In genomic region chr11:6658271-6658670, GRCm38 (mm10) we compare ENCODE assay signal across 8 mouse cellular contexts. TPM values are rescaled to one million over a fixed set of nuclear protein-coding genes. Genes with fewer than 3 reads are reported as not detected.
DNase-seq lines count a peak whose midpoint lies in the region; ATAC-seq and TF ChIP-seq lines count a peak whose summit lies in the region.

TSS of gene Ramp3 (plus strand) at chr11:6658521.

- peak within 1 kb of the TSS; percentile 74 for H3K4me2 ChIP-seq in embryonic facial prominence, embryonic 11.5 days (ENCODE audit: low read depth, low read length)
- peak within 1 kb of the TSS; percentile 80 for H3K4me2 ChIP-seq in hindbrain, embryonic 15.5 days
- H3K4me2 ChIP-seq in liver, embryonic 11.5 days, result peak within 1 kb of the TSS; percentile 66

- no peak for TF ChIP-seq CTCF in olfactory bulb, adult 2 months (IDR thresholded peaks at IDR 0.05; ENCODE audit: insufficient read depth, low read depth, low read length)

- no peaks in the 10 kb centered on the region for H3K9me3 ChIP-seq in embryonic facial prominence, embryonic 11.5 days (replicated peaks; ENCODE audit: control insufficient read depth, low read length)
- no peaks in the 10 kb centered on the region for H3K9me3 ChIP-seq in hindbrain, embryonic 15.5 days
- no peaks in the 10 kb centered on the region for H3K9me3 ChIP-seq in liver, embryonic 11.5 days (ENCODE audit: control insufficient read depth, low read length)

- no peak for TF ChIP-seq POLR2A in olfactory bulb, adult 2 months (IDR thresholded peaks at IDR 0.05; ENCODE audit: insufficient read depth, low read depth, low read length)

- peak within 1 kb of the TSS; percentile 14; the same call in 1 of the 2 replicates for H3K9ac ChIP-seq in embryonic facial prominence, embryonic 11.5 days (replicated peaks; ENCODE audit: low read length)
- peak within 1 kb of the TSS; percentile 44 for H3K9ac ChIP-seq in hindbrain, embryonic 15.5 days
- H3K9ac ChIP-seq in liver, embryonic 11.5 days (ENCODE audit: low read depth, low read length), result no peak within 1 kb of the TSS

- ATAC-seq in embryonic facial prominence, embryonic 11.5 days (replicated peaks; ENCODE audit: insufficient number of reproducible peaks, low FRiP score, low TSS enrichment, low read depth), result peak; percentile 48
- peak; percentile 82 for ATAC-seq in hindbrain, embryonic 15.5 days (ENCODE audit: low FRiP score, low read depth)
- peak; percentile 57; the same call in 1 of the 2 replicates for ATAC-seq in liver, embryonic 11.5 days (replicated peaks; ENCODE audit: low FRiP score)

- under 1% methylated on average over 18 of the region's 18 CpGs for WGBS in embryonic facial prominence, embryonic 11.5 days
- 1% methylated on average over 18 of the region's 18 CpGs for WGBS in hindbrain, embryonic 15.5 days
- WGBS in liver, embryonic 11.5 days, result under 1% methylated on average over 18 of the region's 18 CpGs
- WGBS in olfactory bulb, adult 2 months, result under 1% methylated on average over 18 of the region's 18 CpGs

- DNase-seq in kidney, adult 18-20 months, result peak; percentile 56
- DNase-seq in kidney, adult 11 months, result no peak
- DNase-seq in adrenal gland, postnatal 14 days, result peak; percentile 71
- DNase-seq in embryonic facial prominence, embryonic 11.5 days (ENCODE audit: low spot score), result peak; percentile 85
- peak; percentile 60 for DNase-seq in liver, embryonic 11.5 days (ENCODE audit: low spot score)
- no peak for DNase-seq in spleen, postnatal 14 days (ENCODE audit: low spot score in 2 of 2)

- no peak within 1 kb of the TSS for H3K27ac ChIP-seq in embryonic facial prominence, embryonic 11.5 days (replicated peaks; ENCODE audit: low read depth, low read length)
- H3K27ac ChIP-seq in hindbrain, embryonic 15.5 days (replicated peaks), result 0 out of 2 replicates have a peak within 1 kb of the TSS, but pooled peaks have one; percentile 27
- H3K27ac ChIP-seq in liver, embryonic 11.5 days (ENCODE audit: low read depth, low read length), result no peak within 1 kb of the TSS
- no peak within 1 kb of the TSS for H3K27ac ChIP-seq in olfactory bulb, adult 2 months (ENCODE audit: insufficient read depth, low read depth, low read length)

- H3K36me3 ChIP-seq in embryonic facial prominence, embryonic 11.5 days (replicated peaks; ENCODE audit: control insufficient read depth, insufficient read depth, low read depth, low read length), result no peaks in the 10 kb centered on the region
- H3K36me3 ChIP-seq in hindbrain, embryonic 15.5 days, result no peaks in the 10 kb centered on the region
- no peaks in the 10 kb centered on the region for H3K36me3 ChIP-seq in liver, embryonic 11.5 days (ENCODE audit: control insufficient read depth, insufficient read depth, low read length)

- no peaks in the 10 kb centered on the region; the same call in 1 of the 2 replicates for H3K4me1 ChIP-seq in embryonic facial prominence, embryonic 11.5 days (ENCODE audit: control insufficient read depth, insufficient read depth, low read length)
- H3K4me1 ChIP-seq in hindbrain, embryonic 15.5 days (replicated peaks), result peaks cover 22% of the 10 kb centered on the region; the same call in 1 of the 2 replicates
- no peaks in the 10 kb centered on the region for H3K4me1 ChIP-seq in liver, embryonic 11.5 days (replicated peaks; ENCODE audit: control insufficient read depth, insufficient read depth, low read length)
- peaks cover 11% of the 10 kb centered on the region; the same call in 1 of the 2 replicates for H3K4me1 ChIP-seq in olfactory bulb, adult 2 months (ENCODE audit: control insufficient read depth, insufficient read depth, low read length)

- H3K4me3 ChIP-seq in embryonic facial prominence, embryonic 11.5 days (ENCODE audit: low read depth, low read length), result peak within 1 kb of the TSS; percentile 27
- peak within 1 kb of the TSS; percentile 47 for H3K4me3 ChIP-seq in hindbrain, embryonic 15.5 days
- H3K4me3 ChIP-seq in liver, embryonic 11.5 days (ENCODE audit: low read depth, low read length), result peak within 1 kb of the TSS; percentile 42
- H3K4me3 ChIP-seq in olfactory bulb, adult 2 months (ENCODE audit: insufficient read depth, low read depth, low read length), result peak within 1 kb of the TSS; percentile 50

- H3K27me3 ChIP-seq in embryonic facial prominence, embryonic 11.5 days (ENCODE audit: control insufficient read depth, insufficient read depth, low read length), result no peaks in the 10 kb centered on the region
- no peaks in the 10 kb centered on the region for H3K27me3 ChIP-seq in hindbrain, embryonic 15.5 days
- peaks cover 6% of the 10 kb centered on the region; the same call in 1 of the 2 replicates for H3K27me3 ChIP-seq in liver, embryonic 11.5 days (replicated peaks; ENCODE audit: control insufficient read depth, insufficient read depth, low read length)

RNA-seq across cellular contexts. Expression of gene Ramp3, which starts in this region (rescaled TPM):
- total RNA-seq in adrenal gland, postnatal 14 days (2021), result 11.0 and 11.5 TPM in 2 replicates
- polyA plus RNA-seq in embryonic facial prominence, embryonic 11.5 days (2014; fragmentation: Nextera tagmentation; extraction: Ambion mirVana), result 4.9 and 5.6 TPM in 2 replicates
- polyA plus RNA-seq in hindbrain, embryonic 15.5 days (2015; fragmentation: Nextera tagmentation; extraction: Ambion mirVana), result 20.8 and 22.9 TPM in 2 replicates
- polyA plus RNA-seq in liver, embryonic 11.5 days (2014; fragmentation: Nextera tagmentation; extraction: Ambion mirVana), result 0.34 and 0.53 TPM in 2 replicates
- not detected in 2 replicates for polyA plus RNA-seq in olfactory bulb, adult 2 months (2012; ENCODE audit: insufficient read depth, insufficient read length, low replicate concordance, missing spikeins)

Comparison
In these comparisons a context has a peak if more than half of its experiments do, and no peak if none do; other contexts are left out.
1. DNase-seq: peak in kidney, adult 18-20 months (single experiment), adrenal gland, postnatal 14 days (single experiment) and embryonic facial prominence, embryonic 11.5 days (single experiment); none in kidney, adult 11 months (single experiment) and spleen, postnatal 14 days (0 of 2).
2. Peak in DNase-seq, ATAC-seq, H3K4me3 ChIP-seq and H3K4me2 ChIP-seq in liver, embryonic 11.5 days; RNA of the gene not detected or under 1 TPM.
3. Peak in every context shown above with its lines, with median percentiles within 50 percentile points of each other: ATAC-seq, H3K4me2 ChIP-seq and H3K4me3 ChIP-seq.